22 mouse cellular contexts compared by ENCODE assay signal in the genomic region with DNA sequence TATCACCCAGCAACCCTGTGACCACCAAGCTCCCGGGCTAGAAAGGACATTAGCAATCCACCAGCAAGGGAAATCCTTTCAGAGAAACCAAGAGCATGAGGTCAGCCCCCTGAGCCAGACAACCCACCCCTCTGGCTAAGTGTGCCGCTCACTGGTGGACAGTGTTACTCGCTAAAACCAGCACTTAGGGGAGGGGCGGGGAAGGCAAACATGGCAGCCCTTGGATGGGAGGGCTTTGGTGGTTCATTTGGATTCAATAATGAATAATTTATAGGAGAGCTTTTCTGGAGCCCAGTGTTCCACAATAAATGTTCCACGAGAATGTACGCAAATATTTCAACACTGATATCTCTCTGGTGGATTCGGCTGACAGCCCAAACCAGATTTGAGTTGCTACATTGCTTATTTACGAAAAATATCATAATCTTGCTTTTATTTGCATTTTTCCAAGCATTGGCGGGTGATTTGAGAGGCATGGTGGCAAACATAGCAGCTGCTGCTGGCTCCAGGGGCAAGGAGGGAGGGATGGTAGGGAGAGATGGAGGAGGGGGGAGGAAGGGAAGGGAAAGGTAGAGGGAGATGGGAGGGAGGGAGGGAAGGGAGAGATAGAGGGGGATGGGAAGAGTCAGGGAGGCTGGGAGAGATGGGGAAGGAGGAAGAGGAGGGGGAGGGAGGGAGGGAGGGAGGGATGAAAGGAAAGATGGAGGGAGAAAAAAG. TPM values are rescaled to one million over a fixed set of nuclear protein-coding genes. Genes with fewer than 3 reads are reported as not detected.
A peak's percentile ranks its signal among the peaks of the same experiment; 100 is the strongest.
DNase-seq lines count a peak whose midpoint lies in the region; ATAC-seq and TF ChIP-seq lines count a peak whose summit lies in the region.
"Had no signal": no experiment of that assay in that cellular context is flagged by ENCODE, and none has a peak within 500 bp of the region (broad histone marks: within the 10 kb centered on the region; RNA-seq: fewer than 3 reads in every experiment).

No protein-coding gene starts in this region.

- H3K27ac ChIP-seq in neural tube, embryonic 12.5 days, result peak overlapping the region; percentile 32; the same call in 1 of the 2 replicates
- H3K27ac ChIP-seq in midbrain, postnatal 0 days (ENCODE audit: low read depth, low read length), result peak overlapping the region; percentile 32; the same call in 1 of the 2 replicates
- H3K27ac ChIP-seq in intestine, postnatal 0 days (ENCODE audit: low read depth, low read length), result no peak overlapping the region
- no peak overlapping the region for H3K27ac ChIP-seq in thymus, adult 2 months (ENCODE audit: control insufficient read depth, insufficient read depth, low read length)
- H3K27ac ChIP-seq: heart, embryonic 10.5 days; kidney, postnatal 0 days; layer of hippocampus, adult 2 months; limb, embryonic 13.5 days; liver, embryonic 13.5 days had no signal

- ATAC-seq in neural tube, embryonic 12.5 days (ENCODE audit: low FRiP score, low read depth), result no peak
- peak; percentile 44; the same call in 1 of the 2 replicates for ATAC-seq in midbrain, postnatal 0 days (ENCODE audit: low FRiP score)
- no peak for ATAC-seq in intestine, postnatal 0 days
- ATAC-seq: Patski had no signal

- no peaks in the 10 kb centered on the region for H3K9me3 ChIP-seq in neural tube, embryonic 12.5 days
- no peaks in the 10 kb centered on the region for H3K9me3 ChIP-seq in midbrain, postnatal 0 days (ENCODE audit: low read length)
- no peaks in the 10 kb centered on the region for H3K9me3 ChIP-seq in intestine, postnatal 0 days (ENCODE audit: control insufficient read depth)
- H3K9me3 ChIP-seq: heart, embryonic 10.5 days; limb, embryonic 13.5 days; liver, embryonic 13.5 days had no signal

- no peak overlapping the region for H3K4me3 ChIP-seq in neural tube, embryonic 12.5 days
- no peak overlapping the region for H3K4me3 ChIP-seq in midbrain, postnatal 0 days (ENCODE audit: low read depth, low read length)
- H3K4me3 ChIP-seq in intestine, postnatal 0 days (ENCODE audit: low read depth, low read length), result no peak overlapping the region
- no peak overlapping the region for H3K4me3 ChIP-seq in thymus, adult 2 months (ENCODE audit: control insufficient read depth, insufficient read depth, low read length)
- H3K4me3 ChIP-seq: heart, embryonic 10.5 days; layer of hippocampus, adult 2 months; limb, embryonic 13.5 days; liver, embryonic 13.5 days had no signal

- 60% methylated on average over 9 of the region's 9 CpGs for WGBS in neural tube, embryonic 12.5 days
- WGBS in midbrain, postnatal 0 days, result 29% methylated on average over 9 of the region's 9 CpGs
- 60% methylated on average over 9 of the region's 9 CpGs for WGBS in intestine, postnatal 0 days
- WGBS in thymus, adult 2 months, result 79% methylated on average over 9 of the region's 9 CpGs

- no peaks in the 10 kb centered on the region for H3K27me3 ChIP-seq in neural tube, embryonic 12.5 days (replicated peaks)
- no peaks in the 10 kb centered on the region; the same call in 1 of the 2 replicates for H3K27me3 ChIP-seq in midbrain, postnatal 0 days (ENCODE audit: insufficient read depth, low read length)
- H3K27me3 ChIP-seq in intestine, postnatal 0 days (replicated peaks; ENCODE audit: control insufficient read depth, insufficient read depth, low read length), result no peaks in the 10 kb centered on the region
- H3K27me3 ChIP-seq in thymus, adult 2 months (ENCODE audit: control insufficient read depth, insufficient read depth, low read length), result no peaks in the 10 kb centered on the region
- H3K27me3 ChIP-seq: liver, embryonic 13.5 days; Patski had no signal

- TF ChIP-seq POLR2A in thymus, adult 2 months (IDR thresholded peaks at IDR 0.05; ENCODE audit: control insufficient read depth, extremely low read depth, insufficient read depth, low read length, poor library complexity), result no peak

- no peaks in the 10 kb centered on the region for H3K4me1 ChIP-seq in neural tube, embryonic 12.5 days
- H3K4me1 ChIP-seq in midbrain, postnatal 0 days (ENCODE audit: insufficient read depth, low read length), result peaks cover 7% of the 10 kb centered on the region; the same call in 1 of the 2 replicates
- no peaks in the 10 kb centered on the region for H3K4me1 ChIP-seq in intestine, postnatal 0 days (replicated peaks; ENCODE audit: control insufficient read depth, insufficient read depth, low read length)
- H3K4me1 ChIP-seq in thymus, adult 2 months (replicated peaks; ENCODE audit: control insufficient read depth, insufficient read depth, low read length), result no peaks in the 10 kb centered on the region
- H3K4me1 ChIP-seq: heart, embryonic 10.5 days; limb, embryonic 13.5 days; liver, embryonic 13.5 days had no signal

- TF ChIP-seq CTCF in midbrain, postnatal 0 days (IDR thresholded peaks at IDR 0.05), result no peak
- TF ChIP-seq CTCF in intestine, postnatal 0 days (IDR thresholded peaks at IDR 0.05; ENCODE audit: low read depth), result no peak
- no peak for TF ChIP-seq CTCF in thymus, adult 2 months (IDR thresholded peaks at IDR 0.05; ENCODE audit: borderline replicate concordance, control insufficient read depth, extremely low read depth, insufficient read depth, low read length, poor library complexity)

- H3K4me2 ChIP-seq in neural tube, embryonic 12.5 days (replicated peaks), result no peak overlapping the region
- no peak overlapping the region for H3K4me2 ChIP-seq in midbrain, postnatal 0 days (ENCODE audit: low read depth, low read length, poor library complexity, severe bottlenecking)
- no peak overlapping the region for H3K4me2 ChIP-seq in intestine, postnatal 0 days (replicated peaks; ENCODE audit: low read depth)
- H3K4me2 ChIP-seq: limb, embryonic 13.5 days; liver, embryonic 13.5 days; lung, embryonic 14.5 days had no signal

- H3K36me3 ChIP-seq in neural tube, embryonic 12.5 days, result no peaks in the 10 kb centered on the region
- no peaks in the 10 kb centered on the region for H3K36me3 ChIP-seq in midbrain, postnatal 0 days (ENCODE audit: insufficient read depth, low read length)
- H3K36me3 ChIP-seq in intestine, postnatal 0 days (ENCODE audit: control insufficient read depth, insufficient read depth), result no peaks in the 10 kb centered on the region
- H3K36me3 ChIP-seq in thymus, adult 2 months (ENCODE audit: control insufficient read depth, insufficient read depth, low read length), result no peaks in the 10 kb centered on the region
- H3K36me3 ChIP-seq: heart, embryonic 10.5 days; limb, embryonic 13.5 days; liver, embryonic 13.5 days had no signal

- peak; percentile 5 for DNase-seq in embryo, embryonic 10.5 days (ENCODE audit: low spot score)
- no peak for DNase-seq in embryo, embryonic 9.5 days (ENCODE audit: extremely low spot score)
- no peak for DNase-seq in neural tube, embryonic 10.5 days (ENCODE audit: extremely low spot score, low spot score)
- DNase-seq in midbrain, postnatal 0 days (ENCODE audit: low spot score), result no peak
- DNase-seq in spleen, postnatal 4 days (ENCODE audit: low spot score in 2 of 2), result no peak
- no peak for DNase-seq in thymus, adult 2 months
- DNase-seq: adrenal gland, postnatal 14 days; cerebellum, adult 11 months; cerebellum, postnatal 10 days; kidney, adult 18-20 months; layer of hippocampus, postnatal 36 days; liver, embryonic 13.5 days; lung, embryonic 14.5 days; lung, postnatal 4 days; right cerebral cortex, postnatal 25 days had no signal

- H3K9ac ChIP-seq in neural tube, embryonic 12.5 days, result no peak overlapping the region
- no peak overlapping the region for H3K9ac ChIP-seq in midbrain, postnatal 0 days (replicated peaks; ENCODE audit: low read length, poor library complexity, severe bottlenecking)
- no peak overlapping the region for H3K9ac ChIP-seq in intestine, postnatal 0 days (ENCODE audit: low read depth, low read length)
- H3K9ac ChIP-seq: limb, embryonic 13.5 days; liver, embryonic 13.5 days; lung, embryonic 14.5 days had no signal

RNA-seq across cellular contexts. Expression of a gene that starts 36.4 kb away (rescaled TPM):
- 70.5 and 76.2 TPM in 2 replicates for polyA plus RNA-seq in neural tube, embryonic 12.5 days (2016; fragmentation: Nextera tagmentation; extraction: Ambion mirVana)
- 31.3 and 38.4 TPM in 2 replicates for total RNA-seq in midbrain, postnatal 0 days (2014; rRNA removed)
- 46.1 and 50.4 TPM in 2 replicates for polyA plus RNA-seq in midbrain, postnatal 0 days (2015; fragmentation: Nextera tagmentation; extraction: Ambion mirVana)
- 60.8 and 62.6 TPM in 2 replicates for polyA plus RNA-seq in intestine, postnatal 0 days (2015; fragmentation: Nextera tagmentation; extraction: Ambion mirVana)
- 39.8 and 44.0 TPM in 2 replicates for polyA plus RNA-seq in thymus, adult 2 months (2012; rRNA removed)

RNA-seq across cellular contexts. Expression of a gene that starts 54.3 kb away (rescaled TPM):
- 10.1 and 10.8 TPM in 2 replicates for polyA plus RNA-seq in neural tube, embryonic 12.5 days (2016; fragmentation: Nextera tagmentation; extraction: Ambion mirVana)
- 19.8 and 20.8 TPM in 2 replicates for total RNA-seq in midbrain, postnatal 0 days (2014; rRNA removed)
- 9.7 and 10.1 TPM in 2 replicates for polyA plus RNA-seq in midbrain, postnatal 0 days (2015; fragmentation: Nextera tagmentation; extraction: Ambion mirVana)
- polyA plus RNA-seq in intestine, postnatal 0 days (2015; fragmentation: Nextera tagmentation; extraction: Ambion mirVana), result 6.5 and 6.7 TPM in 2 replicates
- polyA plus RNA-seq in thymus, adult 2 months (2012; rRNA removed), result 50.1 and 54.6 TPM in 2 replicates

RNA-seq across cellular contexts. Expression of a gene that starts 54.3 kb away (rescaled TPM):
- polyA plus RNA-seq in neural tube, embryonic 12.5 days (2016; fragmentation: Nextera tagmentation; extraction: Ambion mirVana), result 21.3 and 24.2 TPM in 2 replicates
- total RNA-seq in midbrain, postnatal 0 days (2014; rRNA removed), result 9.6 and 11.6 TPM in 2 replicates
- 11.7 and 12.0 TPM in 2 replicates for polyA plus RNA-seq in midbrain, postnatal 0 days (2015; fragmentation: Nextera tagmentation; extraction: Ambion mirVana)
- polyA plus RNA-seq in intestine, postnatal 0 days (2015; fragmentation: Nextera tagmentation; extraction: Ambion mirVana), result 3.8 and 4.0 TPM in 2 replicates
- polyA plus RNA-seq in thymus, adult 2 months (2012; rRNA removed), result 24.5 and 24.6 TPM in 2 replicates

Comparison
In these comparisons a context has a peak if more than half of its experiments do, and no peak if none do; other contexts are left out.
1. H3K27ac ChIP-seq: peak in neural tube, embryonic 12.5 days (single experiment) and midbrain, postnatal 0 days (single experiment); none in intestine, postnatal 0 days (single experiment) and thymus, adult 2 months (single experiment).